Mouse (Mus musculus) lung, adult 2 months (tissue): ENCODE measurements around the gene Smyd3.
A peak's percentile ranks its signal among the peaks of the same experiment; 100 is the strongest.

ENCODE experiments used
- CTCF ChIP-seq: fragments of 200-500 bp; IDR thresholded peaks from 2 replicates; pipeline ENCODE4 v1.5.1; 2011; ENCODE audit warnings: mild to moderate bottlenecking, low read length, control low read depth; ENCODE audit not compliant: insufficient read depth
- POLR2A ChIP-seq: fragments of 200-500 bp; IDR thresholded peaks from 2 replicates; pipeline ENCODE4 v1.6.1; 2011; ENCODE audit warnings: low read depth, mild to moderate bottlenecking, control low read depth, low read length, borderline replicate concordance; ENCODE audit errors: extremely low read depth

GRCm38 (mm10) chr1:179506530-179507315, 11.1 kb downstream of the Smyd3 start:
- peak; percentile 43; the same call in 1 of the 2 replicates for TF ChIP-seq CTCF
- TF ChIP-seq POLR2A: no peak
